Mouse (Mus musculus) CH12.LX (cell line): ENCODE measurements around the gene Cd36. TPM values are rescaled to one million over a fixed set of nuclear protein-coding genes. Genes with fewer than 3 reads are reported as not detected.

Source experiments
- DNase-seq: peaks from one replicate; pipeline ENCODE4 v3.0.0-alpha.2; 2013; ENCODE audit errors: extremely low read depth
- H3K27ac ChIP-seq: 2 replicates; pipeline ENCODE4 v1.5.1; 2012; ENCODE audit warnings: low read depth, mild to moderate bottlenecking, control low read depth, moderate library complexity; ENCODE audit not compliant: insufficient read depth
- H3K27me3 ChIP-seq: replicated peaks from 2 replicates; pipeline ENCODE3; 2012; ENCODE audit warnings: inconsistent platforms
- H3K36me3 ChIP-seq, 2 experiments: replicated peaks in 1 of 2; 2 replicates each; pipeline versions ENCODE3 to v1.6.1; 2012; ENCODE audit warnings: inconsistent platforms in 1 of 2, low read length in 1 of 2, mild to moderate bottlenecking in 1 of 2, mixed read lengths in 1 of 2, moderate library complexity in 1 of 2; ENCODE audit not compliant: control insufficient read depth in 1 of 2, insufficient read depth in 1 of 2
- H3K4me1 ChIP-seq, 2 experiments: 2 replicates each; pipeline ENCODE4 v1.6.1; 2012; ENCODE audit warnings: inconsistent platforms in 1 of 2, moderate library complexity in 1 of 2; ENCODE audit not compliant: insufficient read depth in 2 of 2, control insufficient read depth in 1 of 2
- H3K4me2 ChIP-seq: 2 replicates; pipeline ENCODE4 v1.6.1; 2012; ENCODE audit warnings: low read depth, mild to moderate bottlenecking, control low read depth; ENCODE audit not compliant: poor library complexity, insufficient read depth, severe bottlenecking
- H3K4me3 ChIP-seq, 3 experiments: fragments of 150-350 bp in 1 of 3; sonication (generic) in 1 of 3; replicated peaks in 1 of 3; 2 replicates each; pipeline versions ENCODE3 to v1.5.1; 2011 to 2012; ENCODE audit warnings: low read depth in 2 of 3, low read length in 2 of 3, mild to moderate bottlenecking in 2 of 3, moderate library complexity in 2 of 3, control low read depth in 1 of 3, improper control_type of control experiment in 1 of 3, inconsistent platforms in 1 of 3, mixed read lengths in 1 of 3; ENCODE audit not compliant: poor library complexity in 1 of 3
- H3K79me2 ChIP-seq: replicated peaks from 2 replicates; pipeline ENCODE4 v1.6.1; 2012; ENCODE audit warnings: mild to moderate bottlenecking, moderate library complexity; ENCODE audit not compliant: control insufficient read depth, poor library complexity, insufficient read depth, severe bottlenecking; ENCODE audit errors: extremely low read depth
- H3K9ac ChIP-seq: 2 replicates; pipeline ENCODE4 v1.6.1; 2012; ENCODE audit warnings: low read depth, mild to moderate bottlenecking, control low read depth, moderate library complexity; ENCODE audit not compliant: insufficient read depth
- H3K9me3 ChIP-seq: replicated peaks from 2 replicates; pipeline ENCODE3; 2012; ENCODE audit warnings: low read length, inconsistent platforms, mixed read lengths
- BHLHE40 ChIP-seq: IDR thresholded peaks from 2 replicates; pipeline ENCODE4 v1.6.1; 2011; ENCODE audit warnings: mild to moderate bottlenecking, low read depth, low read length, improper control_type of control experiment
- CHD2 ChIP-seq: IDR thresholded peaks from 2 replicates; pipeline ENCODE4 v1.6.1; 2011; ENCODE audit warnings: low read length, improper control_type of control experiment
- ELF1 ChIP-seq: IDR thresholded peaks from 2 replicates; pipeline ENCODE4 v1.6.1; 2014; ENCODE audit warnings: low read depth, mild to moderate bottlenecking, inconsistent platforms, low read length, improper control_type of control experiment
- ETS1 ChIP-seq: conservative IDR thresholded peaks from 2 replicates; pipeline ENCODE4 v1.6.1; 2012; ENCODE audit warnings: low read depth, mild to moderate bottlenecking, inconsistent platforms, low read length, improper control_type of control experiment, moderate library complexity
- IRF4 ChIP-seq: IDR thresholded peaks from 2 replicates; pipeline ENCODE4 v1.6.1; 2014; ENCODE audit warnings: low read depth, mild to moderate bottlenecking, inconsistent platforms, low read length, improper control_type of control experiment
- KAT2A ChIP-seq: IDR thresholded peaks from 2 replicates; pipeline ENCODE4 v1.6.1; 2012; ENCODE audit warnings: low read length, improper control_type of control experiment, inconsistent platforms; ENCODE audit not compliant: insufficient replicate concordance
- MAFK ChIP-seq: IDR thresholded peaks from 2 replicates; pipeline ENCODE4 v1.6.1; 2011; ENCODE audit warnings: low read length, improper control_type of control experiment; ENCODE audit not compliant: insufficient replicate concordance
- MEF2A ChIP-seq: IDR thresholded peaks from 2 replicates; pipeline ENCODE4 v1.6.1; 2014; ENCODE audit warnings: low read depth, mild to moderate bottlenecking, inconsistent platforms, low read length, improper control_type of control experiment, borderline replicate concordance
- MXI1 ChIP-seq: IDR thresholded peaks from 2 replicates; pipeline ENCODE4 v1.6.1; 2011; ENCODE audit warnings: mild to moderate bottlenecking, low read depth, low read length, improper control_type of control experiment
- NELFE ChIP-seq: IDR thresholded peaks from 2 replicates; pipeline ENCODE4 v1.6.1; 2011; ENCODE audit warnings: low read depth, low read length, improper control_type of control experiment
- PAX5 ChIP-seq: IDR thresholded peaks from 2 replicates; pipeline ENCODE4 v1.6.1; 2012; ENCODE audit warnings: low read length, inconsistent platforms, mixed read lengths
- POLR2A ChIP-seq: IDR thresholded peaks from 2 replicates; pipeline ENCODE4 v1.6.1; 2011; ENCODE audit warnings: low read depth, mild to moderate bottlenecking, improper control_type of control experiment, low read length
- RCOR1 ChIP-seq: conservative IDR thresholded peaks from 2 replicates; pipeline ENCODE4 v1.6.1; 2012; ENCODE audit warnings: low read depth, mild to moderate bottlenecking, inconsistent platforms, low read length, improper control_type of control experiment
- TBP ChIP-seq: conservative IDR thresholded peaks from 2 replicates; pipeline ENCODE4 v1.6.1; 2011; ENCODE audit warnings: low read depth, low read length, improper control_type of control experiment
- UBTF ChIP-seq: IDR thresholded peaks from 2 replicates; pipeline ENCODE4 v1.6.1; 2012; ENCODE audit warnings: low read depth, mild to moderate bottlenecking, inconsistent platforms, low read length, improper control_type of control experiment, moderate library complexity
- USF2 ChIP-seq: conservative IDR thresholded peaks from 2 replicates; pipeline ENCODE4 v1.6.1; 2011; ENCODE audit warnings: low read depth, low read length, improper control_type of control experiment
- ZKSCAN1 ChIP-seq: IDR thresholded peaks from 2 replicates; pipeline ENCODE4 v1.6.1; 2012; ENCODE audit warnings: low read depth, inconsistent platforms, low read length, improper control_type of control experiment, borderline replicate concordance
- dilution Hi-C: fragments of 300-500 bp; cut with MboI; formaldehyde crosslinking; loops from 2 replicates; pipeline ENCODE4 v1.14.3; 2020; ENCODE audit warnings: low sequenced_read_pairs; ENCODE audit not compliant: extremely low pct_unique_long_range_greater_than_20kb, extremely low pct_ligation_motif_present
- in situ Hi-C: fragments of 300-500 bp; cut with MboI; formaldehyde crosslinking; loops from 3 replicates; pipeline ENCODE4 v1.14.3; 2019; ENCODE audit warnings: low sequenced_read_pairs, low pct_ligation_motif_present, low pct_unique_long_range_greater_than_20kb, mixed read lengths
- polyA plus RNA-seq: library from polyadenylated mRNA; unstranded; fragments of >175 nt; gene quantifications from 2 replicates; pipeline ENCODE4 v1.2.1, GENCODE M21; 2012; ENCODE audit warnings: low read depth; ENCODE audit not compliant: insufficient read length
- total RNA-seq, 2 experiments: library from RNA; depleted of rRNA; stranded (reverse); fragments of 300-350 nt in 1 of 2; fragments of >200 nt in 1 of 2; gene quantifications; 2 replicates each; pipeline ENCODE4 v1.2.3; 2012 to 2014

Gene Cd36
- total and polyA plus RNA-seq, 3 experiments, result 145 to 690 (median 608) TPM

GRCm38 (mm10) chr5:17848267-17848666 is 40.3 kb downstream of the Cd36 start:
- in situ Hi-C loops (loop anchor here (10.0 kb wide), 1 partner anchor 167 kb away; no protein-coding TSS in a partner anchor), dilution Hi-C loops (no loop called here)
- no peak for TF ChIP-seq ELF1
- TF ChIP-seq POLR2A, result no peak
- TF ChIP-seq MEF2A, result no peak
- TF ChIP-seq IRF4, result no peak
- no peak for TF ChIP-seq ETS1
- no peak for TF ChIP-seq PAX5
- no peak for TF ChIP-seq UBTF
- peaks cover 2 to 3% of the 10 kb centered on the region in 2 experiments for H3K36me3 ChIP-seq
- peaks cover 4 to 23% of the 10 kb centered on the region in 2 experiments; a peak in 3 of 4 replicates for H3K4me1 ChIP-seq
- H3K9ac ChIP-seq, result peak overlapping the region; percentile 56
- H3K4me3 ChIP-seq, result peak overlapping the region; percentile 44 to 58 (median 46)
- H3K27me3 ChIP-seq, result no peaks in the 10 kb centered on the region
- peak overlapping the region; percentile 90; the same call in 1 of the 2 replicates for H3K4me2 ChIP-seq
- DNase-seq, result no peak
- H3K27ac ChIP-seq, result peak overlapping the region; percentile 35; the same call in 1 of the 2 replicates
- H3K79me2 ChIP-seq, result peaks cover 23% of the 10 kb centered on the region
- no peaks in the 10 kb centered on the region for H3K9me3 ChIP-seq

- no peaks in the 10 kb centered on the region for H3K9me3 ChIP-seq
- peaks cover 3 to 29% of the 10 kb centered on the region in 2 experiments; a peak in 2 of 4 replicates for H3K4me1 ChIP-seq
- dilution Hi-C loops, result no loop called here
- peaks cover 2 to 3% of the 10 kb centered on the region in 2 experiments for H3K36me3 ChIP-seq
- H3K27ac ChIP-seq, result peak overlapping the region; percentile 79
- no peak overlapping the region for H3K9ac ChIP-seq
- no peak for DNase-seq
- H3K27me3 ChIP-seq, result no peaks in the 10 kb centered on the region
- TF ChIP-seq BHLHE40 (no peak), NELFE (no peak), MXI1 (no peak), ZKSCAN1 (no peak), RCOR1 (no peak)
- H3K4me2 ChIP-seq, result no peak overlapping the region
- in situ Hi-C loops, result loop anchor here (10.0 kb wide), 1 partner anchor 171 kb away; no protein-coding TSS in a partner anchor
- H3K79me2 ChIP-seq, result peaks cover 30% of the 10 kb centered on the region
- no peak overlapping the region for H3K4me3 ChIP-seq
Observed at GRCm38 (mm10) chr5:17843921-17844320, 44.7 kb downstream of the Cd36 start.

- Histone ChIP-seq H3K9me3 (no peaks in the 10 kb centered on the region), H3K4me3 (no peak overlapping the region), H3K79me2 (peaks cover 35% of the 10 kb centered on the region), H3K9ac (no peak overlapping the region), H3K4me2 (0 out of 2 replicates have a peak overlapping the region, but pooled peaks have one; percentile 40), H3K36me3 (peaks cover 2 to 5% of the 10 kb centered on the region in 2 experiments), H3K4me1 (peaks cover 3 to 34% of the 10 kb centered on the region in 2 experiments; a peak in 2 of 4 replicates), H3K27ac (peak overlapping the region; percentile 79), H3K27me3 (no peaks in the 10 kb centered on the region)
- in situ Hi-C loops (loop anchor here (10.0 kb wide), 1 partner anchor 171 kb away; no protein-coding TSS in a partner anchor), dilution Hi-C loops (no loop called here)
- no peak for DNase-seq
- TF ChIP-seq USF2 (no peak), KAT2A (no peak), MAFK (no peak), TBP (no peak), CHD2 (no peak), ELF1 (no peak)
Observed at GRCm38 (mm10) chr5:17843316-17843715, 45.3 kb downstream of the Cd36 start.
